Mouse (Mus musculus): Measurements from ENCODE around the gene Rufy4.

The Rufy4 gene

GRCm38 (mm10) chr1:74124991-74125552, at the start of gene Rufy4:
Gene Rufy4, plus strand, starts transcription at chr1:74125541.
- DNase-seq (ENCODE audit: low read depth, low spot score): peak; percentile 73

GRCm38 (mm10) chr1:74076230-74076629, 49.1 kb upstream of the Rufy4 start:
- DNase-seq (ENCODE audit: low read depth, low spot score): no peak

- peak; percentile 86 for DNase-seq (ENCODE audit: low read depth, low spot score)
Observed at GRCm38 (mm10) chr1:74077353-74077752, 48.0 kb upstream of the Rufy4 start.

GRCm38 (mm10) chr1:74081573-74081989, 43.8 kb upstream of the Rufy4 start:
- DNase-seq (ENCODE audit: low read depth, low spot score): no peak

- DNase-seq (ENCODE audit: low read depth, low spot score): peak; percentile 74
Observed at GRCm38 (mm10) chr1:74082841-74083463, 42.4 kb upstream of the Rufy4 start.

GRCm38 (mm10) chr1:74084065-74084705, 41.2 kb upstream of the Rufy4 start:
- no peak for DNase-seq (ENCODE audit: low read depth, low spot score)

GRCm38 (mm10) chr1:74084752-74085151, 40.6 kb upstream of the Rufy4 start:
- DNase-seq (ENCODE audit: low read depth, low spot score): no peak

- no peak for DNase-seq (ENCODE audit: low read depth, low spot score)
Observed at GRCm38 (mm10) chr1:74085566-74085965, 39.8 kb upstream of the Rufy4 start.

- DNase-seq (ENCODE audit: low read depth, low spot score): no peak
Observed at GRCm38 (mm10) chr1:74088569-74088968, 36.8 kb upstream of the Rufy4 start.

- DNase-seq (ENCODE audit: low read depth, low spot score): no peak
Observed at GRCm38 (mm10) chr1:74090329-74090728, 35.0 kb upstream of the Rufy4 start.

- DNase-seq (ENCODE audit: low read depth, low spot score): peak; percentile 40
Observed at GRCm38 (mm10) chr1:74091138-74091537, 34.2 kb upstream of the Rufy4 start.

GRCm38 (mm10) chr1:74091611-74092224, 33.6 kb upstream of the Rufy4 start:
- DNase-seq (ENCODE audit: low read depth, low spot score): peak; percentile 86

- DNase-seq (ENCODE audit: low read depth, low spot score): no peak
Observed at GRCm38 (mm10) chr1:74092242-74092641, 33.1 kb upstream of the Rufy4 start.

GRCm38 (mm10) chr1:74093447-74093846, 31.9 kb upstream of the Rufy4 start:
- DNase-seq (ENCODE audit: low read depth, low spot score): no peak

GRCm38 (mm10) chr1:74094497-74095270, 30.7 kb upstream of the Rufy4 start:
- DNase-seq (ENCODE audit: low read depth, low spot score): no peak

- no peak for DNase-seq (ENCODE audit: low read depth, low spot score)
Observed at GRCm38 (mm10) chr1:74095296-74095695, 30.0 kb upstream of the Rufy4 start.

- DNase-seq (ENCODE audit: low read depth, low spot score): no peak
Observed at GRCm38 (mm10) chr1:74095728-74096127, 29.6 kb upstream of the Rufy4 start.

- peak; percentile 48 for DNase-seq (ENCODE audit: low read depth, low spot score)
Observed at GRCm38 (mm10) chr1:74098004-74099000, 27.0 kb upstream of the Rufy4 start.

GRCm38 (mm10) chr1:74099001-74099435, 26.3 kb upstream of the Rufy4 start:
- no peak for DNase-seq (ENCODE audit: low read depth, low spot score)

- no peak for DNase-seq (ENCODE audit: low read depth, low spot score)
Observed at GRCm38 (mm10) chr1:74103654-74104353, 21.5 kb upstream of the Rufy4 start.
